Mouse (Mus musculus) neural tube, embryonic 14.5 days (tissue): ENCODE measurements around the gene Ago3. TPM values are rescaled to one million over a fixed set of nuclear protein-coding genes. Genes with fewer than 3 reads are reported as not detected.

ENCODE experiments used
- ATAC-seq: fragments of 200-750 bp; cut with Nextera tagmentation; 2 replicates; pipeline ENCODE4 v1.8.0; 2017; ENCODE audit warnings: low read depth, mild to moderate bottlenecking, moderate TSS enrichment, moderate library complexity
- H3K27ac ChIP-seq: fragments of 300-500 bp; sonication (generic); 2 replicates; pipeline ENCODE4 v1.5.1; 2014; ENCODE audit warnings: low read depth, mild to moderate bottlenecking, control low read depth, low read length, moderate library complexity, mixed read lengths
- H3K27me3 ChIP-seq: fragments of 300-500 bp; sonication (generic); 2 replicates; pipeline ENCODE4 v1.6.1; 2014; ENCODE audit warnings: low read length; ENCODE audit not compliant: control insufficient read depth, insufficient read depth
- H3K36me3 ChIP-seq: fragments of 300-500 bp; sonication (generic); 2 replicates; pipeline ENCODE4 v1.6.1; 2014; ENCODE audit warnings: low read length, mixed read lengths; ENCODE audit not compliant: control insufficient read depth, insufficient read depth
- H3K4me1 ChIP-seq: fragments of 300-500 bp; sonication (generic); 2 replicates; pipeline ENCODE4 v1.6.1; 2014; ENCODE audit warnings: low read length; ENCODE audit not compliant: control insufficient read depth, insufficient read depth
- H3K4me2 ChIP-seq: fragments of 300-500 bp; sonication (generic); 2 replicates; pipeline ENCODE4 v1.6.1; 2014; ENCODE audit warnings: mild to moderate bottlenecking, low read depth, low read length, control low read depth
- H3K4me3 ChIP-seq: fragments of 300-500 bp; sonication (generic); 2 replicates; pipeline ENCODE4 v1.5.1; 2014; ENCODE audit warnings: low read depth, low read length, control low read depth, mixed read lengths
- H3K9ac ChIP-seq: fragments of 300-500 bp; sonication (generic); replicated peaks from 2 replicates; pipeline ENCODE4 v1.6.1; 2014; ENCODE audit warnings: low read depth, mild to moderate bottlenecking, control low read depth, low read length, mixed read lengths
- H3K9me3 ChIP-seq: fragments of 300-500 bp; sonication (generic); 2 replicates; pipeline ENCODE4 v1.6.1; 2016; ENCODE audit warnings: low read length; ENCODE audit not compliant: control insufficient read depth
- WGBS: fragments of 180-500 bp; shearing (Covaris S2); extraction: QIAGEN DNeasy Blood & Tissue Kit; methylation state at CpG from one replicate; pipeline ENCODE4 v1.1.7; 2014; 5-methylcytosine and 5-hydroxymethylcytosine counted together
- polyA plus RNA-seq: library from polyadenylated mRNA; unstranded; fragments of >200 nt; fragmentation: Nextera tagmentation; extraction: Ambion mirVana; gene quantifications from 2 replicates; pipeline ENCODE4 v1.2.1, GENCODE M21; 2014

Ago3 gene
- polyA plus RNA-seq = 15.0 and 22.9 TPM in 2 replicates

DNA sequence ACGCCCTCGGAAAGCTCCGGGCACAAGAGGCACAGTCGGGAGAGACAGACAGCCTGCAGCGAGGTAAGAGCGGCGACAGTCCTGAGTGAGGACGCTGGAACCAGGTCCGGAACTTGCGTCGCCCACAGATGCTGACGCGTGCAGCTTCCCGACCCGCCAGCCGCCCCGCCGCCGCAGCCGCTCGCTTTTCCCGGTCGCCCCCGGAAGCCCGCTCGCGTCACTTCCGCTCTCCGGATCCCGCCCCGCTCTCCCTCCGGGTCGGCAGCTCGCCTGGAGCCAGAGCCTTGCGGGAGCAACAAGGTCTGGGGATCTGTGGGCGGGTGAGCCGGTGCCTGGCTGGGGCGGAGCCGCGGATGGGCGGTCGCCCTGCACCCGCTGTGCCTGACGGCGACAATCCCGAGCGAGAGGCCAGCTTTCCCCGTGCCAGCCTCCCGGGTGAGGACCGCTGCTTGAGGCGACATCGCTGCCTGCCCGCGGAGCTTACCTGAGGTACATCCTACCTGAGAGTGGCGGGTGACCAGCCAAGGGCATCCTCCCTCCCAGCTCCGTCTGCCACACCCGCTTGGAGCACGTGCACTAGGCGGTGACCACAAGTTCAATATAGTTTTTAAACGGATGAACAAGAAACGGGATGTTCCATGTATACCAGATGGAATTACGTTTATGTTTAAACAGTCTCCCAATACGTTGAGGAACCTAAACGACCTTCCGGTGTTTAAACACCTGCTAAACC lies at the start of gene Ago3:
Ago3 (minus strand) TSS at position 210 of the 733 bp plus-strand sequence.
- Histone ChIP-seq H3K9me3 (no peaks in the 10 kb centered on the region), H3K4me2 (peak within 1 kb of the TSS; percentile 69), H3K4me3 (peak within 1 kb of the TSS; percentile 89), H3K27me3 (no peaks in the 10 kb centered on the region), H3K27ac (peak within 1 kb of the TSS; percentile 90), H3K9ac (peak within 1 kb of the TSS; percentile 66), H3K36me3 (no peaks in the 10 kb centered on the region), H3K4me1 (peaks cover 4% of the 10 kb centered on the region; the same call in 1 of the 2 replicates)
- under 1% methylated on average over 63 of the region's 65 CpGs for WGBS
- ATAC-seq = peak; percentile 96

DNA sequence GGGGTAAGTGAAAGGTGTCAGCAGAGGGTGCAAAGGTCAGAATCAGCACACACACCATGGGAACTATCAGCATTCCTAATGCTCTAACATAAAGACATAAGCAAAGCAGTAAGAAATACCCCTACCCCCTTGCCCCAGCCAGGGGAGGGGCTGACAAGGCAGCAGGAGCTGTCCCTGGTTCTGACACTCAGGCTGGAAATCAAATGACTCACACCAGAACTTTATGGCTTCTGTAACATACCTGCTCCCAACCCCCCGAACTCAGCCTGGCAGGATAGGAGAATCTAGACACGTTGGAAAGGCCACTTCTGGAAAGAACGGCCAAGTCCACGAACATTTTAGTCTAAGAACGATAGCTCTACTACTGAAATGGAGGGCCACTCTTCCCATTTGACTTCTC lies 43.7 kb upstream of the Ago3 start:
- H3K9ac ChIP-seq = no peak overlapping the region
- H3K4me2 ChIP-seq = no peak overlapping the region
- H3K9me3 ChIP-seq = no peaks in the 10 kb centered on the region
- no peaks in the 10 kb centered on the region for H3K4me1 ChIP-seq
- WGBS = 52% methylated on average over 5 of the region's 5 CpGs
- no peak for ATAC-seq
- H3K4me3 ChIP-seq = no peak overlapping the region
- H3K36me3 ChIP-seq = no peaks in the 10 kb centered on the region
- H3K27me3 ChIP-seq = no peaks in the 10 kb centered on the region; the same call in 1 of the 2 replicates
- H3K27ac ChIP-seq = no peak overlapping the region

DNA sequence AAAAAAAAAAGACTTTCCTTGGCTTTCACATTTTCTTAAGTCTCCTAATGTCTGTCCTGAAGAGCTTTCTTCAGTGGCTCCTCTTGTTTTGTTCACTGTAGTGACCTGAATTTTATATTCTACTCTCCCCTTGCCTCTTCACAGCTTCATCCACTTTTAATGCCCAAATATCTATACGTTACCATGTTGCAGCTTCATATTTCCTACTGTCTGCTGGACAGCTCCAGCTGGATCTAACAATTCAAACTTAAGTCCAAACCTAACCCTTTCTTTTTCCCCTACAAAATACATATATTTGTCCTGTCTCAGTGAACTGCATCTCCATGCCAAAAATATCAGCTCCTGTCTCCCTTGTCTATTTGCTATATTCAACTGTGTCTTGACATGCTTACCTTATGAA lies 40.0 kb upstream of the Ago3 start:
- Histone ChIP-seq H3K4me2 (no peak overlapping the region), H3K27me3 (no peaks in the 10 kb centered on the region; the same call in 1 of the 2 replicates), H3K9me3 (no peaks in the 10 kb centered on the region), H3K4me3 (no peak overlapping the region), H3K4me1 (peaks cover 24% of the 10 kb centered on the region), H3K36me3 (no peaks in the 10 kb centered on the region), H3K9ac (no peak overlapping the region), H3K27ac (no peak overlapping the region)
- ATAC-seq = no peak
- 71% methylated on average over 1 of the region's 1 CpGs for WGBS

DNA sequence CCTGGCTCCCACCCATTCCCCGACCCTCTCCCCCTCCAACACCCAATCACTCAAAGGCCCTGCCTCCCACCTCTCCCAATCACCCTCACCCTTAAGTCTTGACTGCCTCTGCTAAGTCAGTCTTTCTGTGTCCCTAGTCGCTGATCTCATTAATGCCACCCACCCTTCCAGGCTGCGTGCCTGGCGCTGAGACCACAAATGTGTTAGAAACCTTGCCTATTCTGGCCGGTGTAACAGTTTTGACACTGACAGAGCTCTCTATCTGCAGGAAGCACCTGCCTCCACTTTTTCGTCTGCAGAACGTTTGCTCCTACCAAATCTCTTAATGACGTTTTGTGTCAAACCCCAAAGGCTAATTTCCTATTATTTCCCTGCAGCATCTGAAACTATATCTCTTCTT lies 39.6 kb upstream of the Ago3 start:
- peaks cover 28% of the 10 kb centered on the region for H3K4me1 ChIP-seq
- H3K36me3 ChIP-seq = no peaks in the 10 kb centered on the region
- H3K9ac ChIP-seq = peak overlapping the region; percentile 97
- peak overlapping the region; percentile 64 for H3K4me2 ChIP-seq
- H3K9me3 ChIP-seq = no peaks in the 10 kb centered on the region
- H3K27ac ChIP-seq = peak overlapping the region; percentile 97
- no peak for ATAC-seq
- no peaks in the 10 kb centered on the region; the same call in 1 of the 2 replicates for H3K27me3 ChIP-seq
- WGBS = 8% methylated on average over 8 of the region's 8 CpGs
- peak overlapping the region; percentile 94 for H3K4me3 ChIP-seq

DNA sequence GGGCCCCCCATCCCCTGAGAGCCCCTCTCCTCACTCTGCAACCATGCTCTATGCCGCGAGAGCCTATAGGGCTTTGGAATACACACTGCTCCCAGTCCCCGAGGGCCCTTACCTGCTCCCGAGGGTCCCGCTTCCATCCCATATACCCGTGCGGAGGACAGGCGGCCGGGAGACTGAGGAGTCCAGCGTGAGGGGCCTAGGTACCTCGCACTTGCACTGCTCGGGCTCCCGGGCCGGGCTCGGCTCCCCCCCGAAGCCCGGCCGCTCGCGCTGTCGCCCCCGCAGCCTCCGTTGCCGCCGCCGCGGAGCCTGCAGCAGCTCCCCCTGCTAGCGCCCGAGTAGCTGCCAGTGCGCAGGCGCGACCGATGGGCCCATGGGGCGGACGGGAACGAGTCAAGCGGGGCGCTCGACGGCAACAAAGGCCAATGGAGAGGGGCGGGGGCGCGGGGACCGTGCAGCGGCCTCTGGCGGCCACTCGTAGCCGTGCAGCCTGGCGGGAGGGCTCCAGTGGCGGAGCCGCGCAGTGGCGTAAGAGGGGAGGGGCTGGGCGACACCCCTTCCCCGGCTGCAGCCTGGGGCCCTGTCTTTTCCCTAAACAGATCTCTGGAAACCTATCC lies 39.0 kb upstream of the Ago3 start, which contains the start of gene Ago1:
Ago1 (minus strand) TSS at position 299 of the 617 bp plus-strand sequence.
- Histone ChIP-seq H3K4me2 (peak within 1 kb of the TSS; percentile 64), H3K4me1 (peaks cover 32% of the 10 kb centered on the region), H3K9ac (peak within 1 kb of the TSS; percentile 97), H3K9me3 (no peaks in the 10 kb centered on the region), H3K27me3 (no peaks in the 10 kb centered on the region; the same call in 1 of the 2 replicates), H3K27ac (peak within 1 kb of the TSS; percentile 97), H3K36me3 (no peaks in the 10 kb centered on the region), H3K4me3 (peak within 1 kb of the TSS; percentile 94)
- under 1% methylated on average over 54 of the region's 55 CpGs for WGBS
- ATAC-seq = peak; percentile 87

DNA sequence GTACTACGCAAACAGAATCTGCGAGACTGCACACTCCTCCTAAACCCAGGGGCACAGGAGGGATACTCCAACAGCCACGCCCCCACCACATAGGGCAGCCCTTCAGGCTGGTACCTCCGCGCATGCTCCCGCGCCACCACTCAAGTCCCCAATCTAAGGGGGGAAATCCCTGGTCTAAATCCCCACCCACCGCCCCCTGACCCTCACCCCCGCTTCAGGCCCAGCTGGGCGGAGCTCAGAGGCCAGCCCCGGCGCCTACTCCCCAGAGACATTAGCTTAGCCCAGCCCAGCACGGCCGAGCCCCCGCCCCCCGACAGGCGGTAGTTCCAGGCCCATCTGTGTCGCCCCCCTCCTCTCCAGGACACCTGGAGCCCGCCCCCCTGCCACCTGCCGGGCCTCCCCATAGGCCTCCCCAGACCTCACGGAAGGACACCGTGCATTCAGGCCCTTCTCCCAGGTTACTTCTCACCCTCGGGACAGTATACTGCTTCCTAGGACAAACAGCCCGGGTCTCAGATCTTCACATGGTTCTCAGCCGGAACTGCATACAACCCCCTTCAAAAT lies 38.4 kb upstream of the Ago3 start:
- Histone ChIP-seq H3K27ac (peak overlapping the region; percentile 97), H3K27me3 (no peaks in the 10 kb centered on the region; the same call in 1 of the 2 replicates), H3K4me3 (peak overlapping the region; percentile 94), H3K4me2 (peak overlapping the region; percentile 64), H3K4me1 (peaks cover 32% of the 10 kb centered on the region), H3K9ac (peak overlapping the region; percentile 97), H3K9me3 (no peaks in the 10 kb centered on the region), H3K36me3 (no peaks in the 10 kb centered on the region)
- peak; percentile 64 for ATAC-seq
- WGBS = 1% methylated on average over 24 of the region's 25 CpGs

DNA sequence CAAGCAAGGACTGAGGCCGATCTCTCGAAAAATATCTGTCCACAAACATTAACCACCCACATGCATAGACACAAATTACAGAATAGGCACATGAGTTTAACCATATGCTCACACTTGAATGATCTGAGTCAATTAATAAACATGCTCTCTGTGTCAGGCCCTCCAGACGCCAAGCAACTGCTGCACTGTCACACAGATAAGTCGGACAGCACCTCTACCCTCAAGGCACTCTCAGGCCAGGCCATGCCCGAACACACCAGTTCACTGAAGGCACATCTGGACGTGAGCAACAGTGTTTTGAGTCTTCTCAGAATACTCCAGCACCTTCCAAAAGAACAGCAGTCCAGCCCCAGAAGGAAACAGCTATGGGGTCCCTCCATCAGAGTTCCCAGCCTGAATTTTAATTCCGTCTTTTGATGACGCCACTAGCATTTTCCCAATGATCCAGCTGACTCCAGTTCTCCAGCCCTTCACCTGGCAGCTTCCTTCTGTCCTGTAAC lies 36.9 kb upstream of the Ago3 start:
- Histone ChIP-seq H3K9ac (peak overlapping the region; percentile 13; the same call in 1 of the 2 replicates), H3K4me1 (peaks cover 32% of the 10 kb centered on the region), H3K36me3 (no peaks in the 10 kb centered on the region), H3K4me2 (peak overlapping the region; percentile 64), H3K4me3 (peak overlapping the region; percentile 23), H3K27me3 (no peaks in the 10 kb centered on the region; the same call in 1 of the 2 replicates), H3K27ac (peak overlapping the region; percentile 74), H3K9me3 (no peaks in the 10 kb centered on the region)
- ATAC-seq = no peak
- 7% methylated on average over 8 of the region's 8 CpGs for WGBS

DNA sequence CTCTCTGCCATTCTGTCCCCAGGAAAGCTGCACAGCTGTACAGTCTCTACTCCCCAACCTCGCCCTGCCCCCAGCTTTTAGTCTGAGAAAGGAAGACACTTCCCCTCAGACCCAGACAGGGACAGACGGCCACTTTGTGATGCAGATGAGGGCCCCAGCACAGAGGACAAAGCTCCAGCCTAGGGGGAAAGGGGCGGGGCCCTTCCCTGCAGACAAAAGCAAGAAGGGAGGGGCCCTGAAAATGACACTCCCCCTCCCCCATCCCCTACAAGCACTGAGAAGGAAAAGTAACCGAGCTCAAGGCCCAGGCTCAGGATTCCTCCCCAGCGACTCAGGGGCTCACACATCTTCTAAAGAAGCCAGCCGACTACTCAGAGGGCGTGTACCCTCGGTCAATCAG lies 36.5 kb upstream of the Ago3 start:
- peak overlapping the region; percentile 64 for H3K4me2 ChIP-seq
- H3K9me3 ChIP-seq = no peaks in the 10 kb centered on the region
- H3K36me3 ChIP-seq = no peaks in the 10 kb centered on the region
- peaks cover 32% of the 10 kb centered on the region for H3K4me1 ChIP-seq
- peak; percentile 48 for ATAC-seq
- peak overlapping the region; percentile 23 for H3K4me3 ChIP-seq
- 4% methylated on average over 8 of the region's 8 CpGs for WGBS
- H3K27ac ChIP-seq = peak overlapping the region; percentile 74
- H3K9ac ChIP-seq = peak overlapping the region; percentile 13; the same call in 1 of the 2 replicates
- no peaks in the 10 kb centered on the region; the same call in 1 of the 2 replicates for H3K27me3 ChIP-seq
